Mouse (Mus musculus) stomach, embryonic 16.5 days (tissue): ENCODE data around the gene Olfr1204. TPM values are rescaled to one million over a fixed set of nuclear protein-coding genes. Genes with fewer than 3 reads are reported as not detected.

Experiments used
- ATAC-seq: fragments of 200-750 bp; cut with Nextera tagmentation; 2 replicates; pipeline ENCODE4 v1.8.0; 2017; ENCODE audit warnings: moderate number of reproducible peaks, moderate TSS enrichment; ENCODE audit not compliant: insufficient read depth, low FRiP score
- H3K27ac ChIP-seq: fragments of 300-500 bp; sonication (generic); 2 replicates; pipeline ENCODE4 v1.5.1; 2014; ENCODE audit warnings: low read length
- H3K27me3 ChIP-seq: fragments of 300-500 bp; sonication (generic); 2 replicates; pipeline ENCODE4 v1.6.1; 2014; ENCODE audit warnings: low read length, control low read depth, mixed read lengths; ENCODE audit not compliant: control insufficient read depth, insufficient read depth
- H3K36me3 ChIP-seq: fragments of 300-500 bp; sonication (generic); 2 replicates; pipeline ENCODE4 v1.6.1; 2014; ENCODE audit warnings: low read length; ENCODE audit not compliant: control insufficient read depth, insufficient read depth
- H3K4me1 ChIP-seq: fragments of 300-500 bp; sonication (generic); 2 replicates; pipeline ENCODE4 v1.6.1; 2014; ENCODE audit warnings: low read length, control low read depth, mixed read lengths; ENCODE audit not compliant: control insufficient read depth, insufficient read depth
- H3K4me2 ChIP-seq: fragments of 300-500 bp; sonication (generic); 2 replicates; pipeline ENCODE4 v1.6.1; 2014; ENCODE audit warnings: low read depth, low read length, mixed read lengths
- H3K4me3 ChIP-seq: fragments of 300-500 bp; sonication (generic); replicated peaks from 2 replicates; pipeline ENCODE4 v1.5.1; 2014; ENCODE audit warnings: mild to moderate bottlenecking, low read length
- H3K9ac ChIP-seq: fragments of 300-500 bp; sonication (generic); 2 replicates; pipeline ENCODE4 v1.6.1; 2014; ENCODE audit warnings: low read length
- H3K9me3 ChIP-seq: fragments of 300-500 bp; sonication (generic); replicated peaks from 2 replicates; pipeline ENCODE4 v1.6.1; 2016; ENCODE audit warnings: low read length, control low read depth; ENCODE audit not compliant: control insufficient read depth
- WGBS: fragments of 180-500 bp; shearing (Covaris S2); extraction: QIAGEN DNeasy Blood & Tissue Kit; methylation state at CpG from one replicate; pipeline ENCODE4 v1.1.7; 2014; 5-methylcytosine and 5-hydroxymethylcytosine counted together
- polyA plus RNA-seq: library from polyadenylated mRNA; unstranded; fragments of >200 nt; fragmentation: Nextera tagmentation; extraction: Ambion mirVana; gene quantifications from 2 replicates; pipeline ENCODE4 v1.2.1, GENCODE M21; 2015

Gene Olfr1204
- not detected in 2 replicates for polyA plus RNA-seq

DNA sequence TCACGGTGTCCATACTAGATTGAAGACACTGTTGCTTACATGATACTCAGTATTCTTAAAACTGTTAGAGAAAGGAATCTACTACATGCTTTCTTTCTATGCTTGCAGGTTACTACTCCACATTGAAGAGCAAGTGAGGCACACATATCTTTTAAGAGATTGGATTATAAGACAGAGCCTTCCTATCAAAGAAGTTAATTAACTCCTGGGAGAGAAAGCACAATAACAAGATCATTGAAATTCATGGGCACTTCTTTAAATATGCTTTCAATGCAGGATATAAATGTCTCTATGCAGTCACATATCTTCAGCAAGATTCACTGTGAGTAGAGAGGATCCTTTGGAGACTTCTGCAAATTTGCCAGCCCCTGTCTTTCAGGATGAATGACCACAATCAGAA lies at the start of gene Olfr1204:
Olfr1204 (plus strand) TSS at position 301 of the 400 bp plus-strand sequence.
- Histone ChIP-seq H3K27me3 (no peaks in the 10 kb centered on the region), H3K9me3 (no peaks in the 10 kb centered on the region), H3K4me3 (no peak within 1 kb of the TSS), H3K36me3 (no peaks in the 10 kb centered on the region), H3K27ac (no peak within 1 kb of the TSS), H3K9ac (no peak within 1 kb of the TSS), H3K4me2 (no peak within 1 kb of the TSS), H3K4me1 (no peaks in the 10 kb centered on the region)
- whole genome bisulfite sequencing, result 89% methylated on average over 1 of the region's 1 CpGs
- ATAC-seq, result no peak

- no peak for ATAC-seq
Measured at GRCm38 (mm10) chr2:88814196-88814595, 34.9 kb upstream of the Olfr1204 start, which contains the start of gene Olfr1202. Gene Olfr1202 (plus strand): TSS chr2:88814496.

DNA sequence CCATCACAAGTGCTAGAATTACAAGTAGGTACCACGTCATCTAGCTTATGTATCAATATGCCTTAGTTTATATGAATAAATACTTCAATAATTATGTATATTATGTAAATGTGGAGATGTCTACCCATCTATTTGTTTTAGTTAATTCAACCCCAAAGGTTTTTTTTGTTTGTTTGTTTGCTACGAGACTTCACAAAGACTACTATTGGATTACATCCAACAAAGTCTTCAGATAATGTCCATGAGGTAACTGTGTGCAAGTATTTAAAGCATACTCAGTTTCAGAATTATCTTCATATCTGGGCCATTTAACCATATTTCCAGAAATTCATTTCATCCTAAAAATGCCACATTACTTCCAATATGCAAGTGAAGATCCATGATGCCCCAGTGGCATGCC lies 19.7 kb upstream of the Olfr1204 start, which contains the start of gene Olfr1205:
Olfr1205 (plus strand) TSS at position 301 of the 400 bp plus-strand sequence.
- no peak within 1 kb of the TSS for H3K4me2 ChIP-seq
- WGBS, result 91% methylated on average over 2 of the region's 2 CpGs
- no peaks in the 10 kb centered on the region for H3K36me3 ChIP-seq
- no peak within 1 kb of the TSS for H3K27ac ChIP-seq
- H3K9ac ChIP-seq, result no peak within 1 kb of the TSS
- no peak for ATAC-seq
- H3K9me3 ChIP-seq, result no peaks in the 10 kb centered on the region
- no peaks in the 10 kb centered on the region for H3K4me1 ChIP-seq
- H3K4me3 ChIP-seq, result no peak within 1 kb of the TSS
- no peaks in the 10 kb centered on the region for H3K27me3 ChIP-seq

More at GRCm38 (mm10) chr2:88814196-88814595, 34.9 kb upstream of the Olfr1204 start, which contains the start of gene Olfr1202:
- Histone ChIP-seq H3K4me2 (no peak within 1 kb of the TSS), H3K4me3 (no peak within 1 kb of the TSS), H3K9ac (no peak within 1 kb of the TSS), H3K4me1 (no peaks in the 10 kb centered on the region), H3K27me3 (no peaks in the 10 kb centered on the region), H3K27ac (no peak within 1 kb of the TSS), H3K36me3 (no peaks in the 10 kb centered on the region), H3K9me3 (no peaks in the 10 kb centered on the region)
- WGBS, result 80% methylated on average over 1 of the region's 1 CpGs

GRCm38 (mm10) chr2:88838477-88838876 lies 10.6 kb upstream of the Olfr1204 start:
- no peaks in the 10 kb centered on the region for H3K27me3 ChIP-seq
- no peaks in the 10 kb centered on the region for H3K4me1 ChIP-seq
- WGBS, result 43% methylated on average over 2 of the region's 2 CpGs
- H3K9ac ChIP-seq, result no peak overlapping the region
- no peak overlapping the region for H3K27ac ChIP-seq
- no peak overlapping the region for H3K4me3 ChIP-seq
- no peaks in the 10 kb centered on the region for H3K9me3 ChIP-seq
- H3K36me3 ChIP-seq, result no peaks in the 10 kb centered on the region
- no peak overlapping the region for H3K4me2 ChIP-seq
- ATAC-seq, result no peak

DNA sequence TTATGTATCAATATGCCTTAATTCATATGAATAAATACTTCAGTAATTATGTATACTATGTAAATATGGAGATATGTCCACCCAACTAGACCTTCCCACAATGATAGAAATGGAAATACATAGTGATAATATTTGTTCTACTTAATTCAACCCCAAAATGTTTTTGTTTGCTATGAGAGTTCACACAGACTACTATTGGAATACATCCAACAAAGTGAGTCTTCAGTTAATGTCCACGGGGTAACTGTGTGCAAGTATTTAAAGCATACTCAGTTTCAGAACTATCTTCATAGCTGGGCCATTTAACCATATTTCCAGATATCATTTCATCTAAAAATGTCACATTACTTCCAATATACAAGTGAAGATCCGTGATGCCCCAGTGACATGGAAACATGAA lies 13.8 kb downstream of the Olfr1204 start, which contains the start of gene Olfr1206:
Olfr1206 (plus strand) TSS at position 301 of the 400 bp plus-strand sequence.
- no peak within 1 kb of the TSS for H3K9ac ChIP-seq
- H3K27me3 ChIP-seq, result no peaks in the 10 kb centered on the region
- 66% methylated on average over 2 of the region's 2 CpGs for WGBS
- H3K4me3 ChIP-seq, result no peak within 1 kb of the TSS
- no peaks in the 10 kb centered on the region for H3K4me1 ChIP-seq
- H3K36me3 ChIP-seq, result no peaks in the 10 kb centered on the region
- ATAC-seq, result no peak
- H3K9me3 ChIP-seq, result no peaks in the 10 kb centered on the region
- no peak within 1 kb of the TSS for H3K4me2 ChIP-seq
- no peak within 1 kb of the TSS for H3K27ac ChIP-seq

GRCm38 (mm10) chr2:88902211-88902610 lies 53.1 kb downstream of the Olfr1204 start, which contains the start of gene Olfr1208:
Gene Olfr1208 (minus strand): TSS chr2:88902311.
- H3K27me3 ChIP-seq, result no peaks in the 10 kb centered on the region
- no peak within 1 kb of the TSS for H3K27ac ChIP-seq
- no peak within 1 kb of the TSS for H3K4me2 ChIP-seq
- H3K4me1 ChIP-seq, result no peaks in the 10 kb centered on the region
- no peak within 1 kb of the TSS for H3K4me3 ChIP-seq
- H3K9me3 ChIP-seq, result no peaks in the 10 kb centered on the region
- no peaks in the 10 kb centered on the region for H3K36me3 ChIP-seq
- H3K9ac ChIP-seq, result no peak within 1 kb of the TSS
- ATAC-seq, result no peak

Other genes starting within 250 kb of the Olfr1204 start
- gene Olfr1191-ps1, start 208.8 kb upstream of the Olfr1204 start, polyA plus RNA-seq, result not detected in 2 replicates
- not detected in 2 replicates for gene Olfr1192-ps1, start 200.8 kb upstream of the Olfr1204 start, polyA plus RNA-seq
- gene Olfr1193, start 173.7 kb upstream of the Olfr1204 start, polyA plus RNA-seq, result not detected in 2 replicates
- not detected in 2 replicates for gene Olfr1195, start 160.1 kb upstream of the Olfr1204 start, polyA plus RNA-seq
- gene Olfr1196, start 144.7 kb upstream of the Olfr1204 start, polyA plus RNA-seq, result not detected in 2 replicates
- gene Olfr1197, start 116.9 kb upstream of the Olfr1204 start, polyA plus RNA-seq, result not detected in 2 replicates
- not detected in 2 replicates for gene Olfr1198, start 97.9 kb upstream of the Olfr1204 start, polyA plus RNA-seq
- not detected in 2 replicates for gene Olfr1199, start 88.8 kb upstream of the Olfr1204 start, polyA plus RNA-seq
- not detected in 2 replicates for gene Olfr1200, start 78.8 kb upstream of the Olfr1204 start, polyA plus RNA-seq
- gene Olfr1201, start 56.3 kb upstream of the Olfr1204 start, polyA plus RNA-seq, result not detected in 2 replicates
- not detected in 2 replicates for gene Olfr1202, start 34.8 kb upstream of the Olfr1204 start, polyA plus RNA-seq
- not detected in 2 replicates for gene Olfr1205, start 19.6 kb upstream of the Olfr1204 start, polyA plus RNA-seq
- not detected in 2 replicates for gene Olfr1206, start 13.9 kb downstream of the Olfr1204 start, polyA plus RNA-seq
- not detected in 2 replicates for gene Olfr1208, start 53.0 kb downstream of the Olfr1204 start, polyA plus RNA-seq
- not detected in 2 replicates for gene Olfr1209, start 65.9 kb downstream of the Olfr1204 start, polyA plus RNA-seq
- not detected in 2 replicates for gene Olfr1211, start 88.8 kb downstream of the Olfr1204 start, polyA plus RNA-seq
- not detected in 2 replicates for gene Olfr1212, start 104.7 kb downstream of the Olfr1204 start, polyA plus RNA-seq
- gene Gm13762, start 131.0 kb downstream of the Olfr1204 start, polyA plus RNA-seq, result not detected in 2 replicates
- gene Olfr1214, start 143.4 kb downstream of the Olfr1204 start, polyA plus RNA-seq, result not detected in 2 replicates
- not detected in 2 replicates for gene Olfr1215, start 157.7 kb downstream of the Olfr1204 start, polyA plus RNA-seq
- gene Olfr1216, start 169.0 kb downstream of the Olfr1204 start, polyA plus RNA-seq, result not detected in 2 replicates
- gene Olfr1217, start 182.8 kb downstream of the Olfr1204 start, polyA plus RNA-seq, result not detected in 2 replicates
- gene Olfr1218, start 211.9 kb downstream of the Olfr1204 start, polyA plus RNA-seq, result not detected in 2 replicates
- not detected in 2 replicates for gene Olfr1219, start 234.2 kb downstream of the Olfr1204 start, polyA plus RNA-seq